Mouse (Mus musculus): ENCODE data around the gene Dbndd2.

Gene Dbndd2

DNA sequence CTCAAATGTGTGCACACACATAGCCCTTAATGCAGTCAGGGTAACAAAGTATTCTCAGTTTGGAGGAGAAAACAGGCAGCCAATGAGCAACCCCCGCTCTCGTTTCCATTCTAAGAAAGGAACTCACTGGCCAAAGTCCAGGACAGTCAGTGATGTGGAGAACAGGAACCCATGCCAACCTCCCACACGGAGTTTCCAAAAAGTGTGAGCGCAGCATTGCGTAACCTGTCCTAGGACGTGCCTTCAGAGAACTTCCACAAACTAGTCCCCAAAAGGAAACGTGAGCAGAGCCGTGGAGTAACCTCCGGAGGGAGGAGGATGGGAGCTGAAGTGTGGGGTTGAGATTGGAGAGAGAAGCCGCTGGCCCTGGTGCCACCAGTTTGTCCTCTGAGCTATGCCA is 31.1 kb upstream of the Dbndd2 start:
- peak; percentile 16 for DNase-seq

DNA sequence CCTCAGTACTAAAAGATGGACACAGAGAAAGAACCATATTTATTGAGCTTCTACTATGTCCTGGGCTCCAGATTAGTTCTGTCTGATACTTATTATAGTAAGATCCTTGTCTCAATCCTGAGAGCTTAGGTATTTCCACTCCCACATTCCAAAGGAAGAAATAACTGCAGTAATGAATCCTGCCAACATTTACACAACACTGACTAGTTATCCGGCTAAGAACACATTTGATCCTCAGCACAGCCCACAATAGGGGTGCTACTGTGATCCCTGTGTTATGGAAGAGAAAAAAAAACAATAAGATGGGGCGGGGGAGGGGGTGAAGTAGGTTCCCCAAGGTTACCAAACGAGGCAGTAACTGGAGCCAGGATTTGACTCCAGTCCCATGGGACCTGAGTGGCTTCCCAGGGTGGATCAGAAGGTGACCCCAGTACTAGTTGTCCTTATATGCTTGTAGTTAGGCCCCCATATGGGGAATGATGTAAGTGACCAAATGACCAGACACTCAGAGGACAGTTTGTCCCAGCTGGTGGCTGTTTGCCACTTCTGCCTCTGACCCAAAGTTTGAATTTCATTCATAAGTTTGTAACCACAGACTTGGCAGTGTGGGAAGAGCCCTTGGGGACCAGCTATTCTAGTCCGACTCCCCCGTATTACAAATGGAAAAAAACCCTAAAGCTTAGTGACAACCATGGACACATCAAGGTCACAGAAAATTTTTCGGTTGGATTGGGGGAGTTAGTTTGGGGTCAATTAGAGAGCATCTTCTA is 30.3 kb upstream of the Dbndd2 start:
- no peak for DNase-seq

DNA sequence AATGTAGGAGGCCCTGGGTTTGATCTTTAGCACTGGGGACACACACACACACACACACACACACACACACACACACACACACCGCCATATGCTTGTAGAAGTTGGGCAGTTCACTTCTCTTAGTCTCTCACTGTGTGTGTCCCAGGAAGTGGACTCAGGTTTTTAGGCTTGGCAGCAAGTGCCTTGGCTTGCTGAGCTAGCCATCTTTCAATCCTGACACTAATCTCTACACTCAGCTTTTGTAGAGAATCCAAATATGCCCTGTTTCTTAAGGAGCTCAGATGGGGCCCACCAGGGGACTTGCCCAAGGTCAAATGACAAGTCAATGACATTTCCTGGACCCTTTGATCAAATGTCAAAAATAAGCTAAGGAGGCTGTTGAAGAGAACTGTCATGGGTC is 29.5 kb upstream of the Dbndd2 start:
- DNase-seq = no peak

DNA sequence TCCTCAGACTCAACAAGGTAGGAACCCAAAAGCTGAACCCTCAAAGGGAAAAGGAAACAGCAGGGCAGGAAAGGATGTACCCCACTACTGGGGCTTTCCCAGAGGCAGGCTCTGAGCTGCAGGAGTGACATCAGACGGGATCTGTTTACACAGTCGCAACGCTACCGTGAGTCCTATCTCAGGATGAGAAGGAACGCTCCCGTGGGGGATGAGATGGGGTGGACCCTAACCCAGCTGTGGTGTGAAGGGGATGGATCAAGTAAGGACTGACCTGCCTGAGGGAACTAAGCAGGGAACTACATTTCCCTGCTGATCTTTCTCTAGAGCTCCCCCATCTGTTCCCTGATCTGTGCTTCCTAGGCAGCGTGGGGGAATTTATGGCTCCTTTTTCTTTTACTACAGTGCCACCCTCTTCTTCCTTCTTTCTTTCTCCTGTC is 29.0 kb upstream of the Dbndd2 start, which contains the start of gene Sys1:
Gene Sys1 (plus strand): TSS at position 101 of the 437 bp plus-strand sequence.
- DNase-seq = no peak

DNA sequence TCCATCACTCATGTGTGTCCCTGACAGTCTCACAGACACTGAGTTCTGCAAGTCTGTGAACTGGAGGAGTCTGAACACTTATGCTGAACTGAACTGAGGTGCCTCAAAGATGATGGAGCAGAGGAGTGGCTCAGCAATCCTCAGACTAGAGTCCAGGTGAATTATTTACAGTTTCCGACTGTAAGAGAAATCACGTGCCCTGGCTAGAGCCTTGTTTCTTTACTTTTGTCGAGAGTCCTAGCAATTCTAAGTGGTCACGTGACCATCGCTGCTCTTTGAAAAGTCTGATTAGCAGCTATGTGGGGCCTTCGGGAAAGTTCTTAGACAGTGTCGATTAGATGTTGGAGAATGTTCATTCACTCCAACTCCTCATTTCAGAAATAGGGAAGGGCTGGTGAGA is 28.0 kb upstream of the Dbndd2 start:
- no peak for DNase-seq

DNA sequence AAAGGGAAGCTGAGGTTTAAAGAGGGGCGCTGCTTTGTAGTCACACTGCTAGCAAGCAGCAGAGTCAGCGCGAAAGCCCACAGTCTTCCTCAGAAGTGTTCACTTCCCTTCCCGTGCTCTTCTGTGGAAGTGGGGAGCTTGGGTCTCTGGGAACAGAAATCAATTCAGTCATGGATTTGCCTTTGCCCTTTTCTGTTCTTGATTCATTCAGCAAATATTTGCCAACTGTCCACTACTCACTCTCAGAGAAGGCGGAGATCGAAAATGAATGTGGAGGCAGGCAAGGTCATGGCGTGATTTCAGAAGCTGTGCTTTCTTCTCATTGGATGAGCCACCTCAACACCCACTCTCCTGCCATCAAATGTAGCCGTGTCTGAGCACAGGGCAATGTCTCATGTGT is 27.4 kb upstream of the Dbndd2 start:
- peak; percentile 35 for DNase-seq

DNA sequence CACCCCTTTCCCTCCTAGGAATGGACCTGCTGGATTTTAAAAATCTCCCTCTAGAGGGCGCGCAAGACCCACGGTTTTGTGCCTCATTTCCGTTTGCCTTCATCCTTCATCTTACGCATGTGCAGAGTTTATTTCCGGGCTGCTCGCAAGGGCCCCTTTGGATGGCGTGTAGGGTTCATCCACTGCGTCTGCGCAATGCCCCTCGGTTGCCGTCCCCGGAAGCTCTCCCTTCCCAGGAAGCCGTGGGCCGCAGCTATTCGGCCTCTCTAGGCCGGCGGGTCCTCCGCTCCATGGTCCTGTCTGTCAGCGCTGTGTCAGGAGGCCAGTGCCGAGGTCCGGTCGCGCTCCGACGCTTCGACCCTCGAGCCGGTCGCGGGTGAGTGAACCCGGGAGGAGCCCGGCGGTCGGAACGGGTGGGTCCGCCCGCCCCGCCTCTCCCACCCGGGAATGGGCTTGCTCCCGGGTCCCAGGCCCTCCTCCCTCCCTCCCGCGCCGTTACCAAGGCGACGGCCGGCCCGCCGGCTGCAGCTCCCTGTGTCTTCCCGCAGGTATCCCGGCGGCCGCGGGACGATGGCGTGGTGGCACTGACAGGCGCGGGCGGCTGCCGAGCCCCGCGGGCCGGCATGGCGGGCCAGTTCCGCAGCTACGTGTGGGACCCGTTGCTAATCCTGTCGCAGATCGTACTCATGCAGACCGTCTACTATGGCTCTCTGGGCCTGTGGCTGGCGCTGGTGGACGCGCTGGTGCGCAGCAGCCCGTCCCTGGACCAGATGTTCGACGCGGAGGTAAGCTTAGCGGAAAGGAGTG is 25.0 kb upstream of the Dbndd2 start, which contains the start of gene Gm20458:
Gene Gm20458 (plus strand): TSS at position 223 of the 807 bp plus-strand sequence.
- DNase-seq = peak; percentile 94

DNA sequence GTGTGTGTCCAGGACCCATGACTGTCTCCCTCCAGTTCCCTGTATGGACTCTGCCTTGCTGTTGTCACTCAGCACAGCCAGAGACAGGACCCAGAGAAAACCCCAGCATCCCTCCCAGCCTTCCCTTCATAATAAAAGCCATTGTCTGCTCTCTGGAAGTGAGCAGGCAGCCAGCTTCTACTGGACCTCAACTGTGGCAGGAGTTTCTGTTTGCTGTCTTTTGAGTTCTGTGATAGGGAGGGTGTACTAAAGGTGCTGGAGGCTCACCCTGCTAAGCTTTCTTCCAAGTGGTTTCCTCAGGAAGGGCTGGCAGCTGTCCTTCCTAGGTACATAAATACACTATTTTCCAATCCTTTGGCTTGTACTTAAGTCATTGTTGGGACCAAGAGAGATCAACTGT is 20.7 kb upstream of the Dbndd2 start:
- DNase-seq = no peak

DNA sequence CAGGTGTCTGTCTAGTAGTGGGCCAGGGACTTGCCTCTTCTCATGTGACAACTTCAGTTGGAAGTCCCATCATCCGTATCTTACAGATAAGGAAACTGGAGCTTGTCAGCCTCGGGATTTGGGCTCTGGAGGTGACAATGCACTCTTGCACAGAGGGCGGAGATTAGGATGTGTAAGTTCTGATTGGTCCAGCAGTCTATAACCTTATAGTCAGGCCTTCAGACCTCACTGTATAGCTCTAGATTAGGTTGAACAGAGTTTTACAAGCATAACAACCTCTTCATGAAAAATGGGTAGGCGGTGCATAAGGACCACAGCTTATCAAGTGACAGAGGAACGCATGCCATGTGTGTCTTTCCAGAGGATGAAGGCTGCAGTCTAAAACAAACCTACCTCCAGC is 19.1 kb upstream of the Dbndd2 start:
- DNase-seq = no peak

DNA sequence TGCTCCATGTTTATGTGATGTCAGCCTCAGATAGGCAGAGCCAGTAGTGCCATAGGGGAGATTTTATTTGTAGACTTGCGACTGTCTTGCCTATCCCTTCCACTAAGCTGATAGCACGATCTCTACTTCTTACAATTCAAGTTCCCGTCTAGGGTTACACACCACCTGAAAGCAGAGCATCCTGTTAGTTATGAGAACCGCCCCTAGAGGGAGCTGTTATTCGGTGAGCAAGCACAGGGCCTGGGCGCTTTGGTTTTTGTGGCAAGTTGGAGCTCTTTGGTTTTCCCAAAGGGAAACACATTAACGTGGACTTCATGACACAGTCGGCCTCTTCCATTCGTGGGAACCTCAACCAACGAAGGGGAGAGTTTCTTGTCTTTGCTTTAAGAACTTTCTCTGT is 15.7 kb upstream of the Dbndd2 start:
- DNase-seq = peak; percentile 55

DNA sequence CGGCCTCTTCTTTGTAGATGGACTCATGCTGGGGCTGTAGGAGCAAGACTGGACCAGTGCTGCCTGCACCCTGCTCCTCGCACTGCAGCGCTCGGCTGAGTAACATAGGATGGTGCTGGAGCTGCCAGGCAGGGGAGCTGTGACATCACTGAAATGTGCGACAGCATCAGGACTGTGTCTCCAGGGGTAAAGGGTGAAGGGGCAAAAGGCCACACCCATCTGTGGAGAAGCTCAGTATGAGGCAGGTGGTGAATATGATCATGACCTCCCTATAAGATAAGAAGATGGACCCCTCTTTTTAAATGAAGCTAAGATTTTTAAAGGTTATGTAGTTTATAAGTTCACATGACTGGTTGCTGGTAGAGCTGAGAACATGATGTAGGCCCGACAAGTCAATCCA is 12.3 kb upstream of the Dbndd2 start, which contains the start of gene Trp53tg5:
Gene Trp53tg5 (minus strand): TSS at position 101 of the 400 bp plus-strand sequence.
- no peak for DNase-seq

DNA sequence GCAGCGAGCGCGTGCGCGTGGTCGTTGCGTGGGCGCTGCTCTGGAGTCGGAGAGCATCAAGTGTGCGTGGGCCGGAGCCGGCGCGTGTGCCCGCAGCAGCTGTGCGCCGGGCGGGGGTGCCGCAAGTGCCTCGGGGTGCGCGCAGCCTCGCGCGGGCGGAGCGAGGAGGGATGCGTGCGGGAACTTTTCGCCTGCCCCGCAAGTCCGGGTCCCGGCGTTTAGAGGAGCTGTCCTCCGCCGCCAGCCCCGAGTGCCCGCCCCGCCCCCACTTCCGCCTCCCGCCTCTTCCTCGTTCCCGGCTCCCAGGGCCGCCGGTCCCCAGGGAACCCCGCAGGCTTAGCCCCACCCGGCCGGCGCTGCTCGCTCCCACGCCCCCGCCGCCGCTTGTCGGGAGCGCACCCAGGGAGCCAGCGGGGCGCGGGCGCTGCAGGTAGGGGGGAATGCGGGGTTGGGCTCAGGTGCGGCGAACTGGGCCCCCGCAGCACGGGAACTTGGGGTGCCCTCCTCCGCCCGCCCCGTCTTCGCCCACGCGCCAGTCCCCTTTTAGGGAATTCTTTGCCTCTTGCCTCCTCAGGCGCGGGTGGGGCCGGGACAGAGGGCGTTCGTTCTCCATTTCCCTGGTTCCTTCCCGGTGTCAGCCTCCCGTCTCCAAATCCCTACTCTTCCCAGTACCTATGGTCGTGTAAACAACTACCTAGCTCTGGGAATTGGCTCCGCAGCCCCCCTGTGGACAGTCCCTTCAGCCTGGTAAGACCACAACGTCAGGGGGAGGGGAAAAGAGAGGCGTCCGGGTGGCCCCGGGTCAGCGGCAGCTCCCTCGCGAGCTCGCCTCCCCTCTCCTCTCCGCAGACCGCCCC is 580 bp downstream of the Dbndd2 start:
- DNase-seq = peak; percentile 41

DNA sequence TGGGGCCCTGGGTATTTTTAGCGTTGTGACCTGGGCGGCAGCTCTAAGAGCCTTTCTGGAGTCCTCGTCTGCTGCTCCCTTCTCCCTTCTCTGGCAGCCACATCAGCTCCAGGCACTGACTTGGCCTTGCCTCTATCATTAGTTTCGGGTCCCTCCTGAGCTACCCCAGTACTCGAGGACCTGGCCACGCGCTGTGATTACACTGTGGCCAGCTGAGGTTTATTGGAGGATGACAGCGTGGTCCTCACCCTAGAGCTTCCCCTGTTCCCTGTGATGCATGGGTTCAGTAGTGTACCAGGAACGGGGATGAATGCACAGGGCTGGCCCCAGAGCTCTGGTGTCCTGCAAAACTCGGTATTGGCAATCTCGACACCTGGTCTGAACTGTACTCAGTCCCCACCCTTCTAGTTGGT is 1.2 kb downstream of the Dbndd2 start:
- no peak for DNase-seq

DNA sequence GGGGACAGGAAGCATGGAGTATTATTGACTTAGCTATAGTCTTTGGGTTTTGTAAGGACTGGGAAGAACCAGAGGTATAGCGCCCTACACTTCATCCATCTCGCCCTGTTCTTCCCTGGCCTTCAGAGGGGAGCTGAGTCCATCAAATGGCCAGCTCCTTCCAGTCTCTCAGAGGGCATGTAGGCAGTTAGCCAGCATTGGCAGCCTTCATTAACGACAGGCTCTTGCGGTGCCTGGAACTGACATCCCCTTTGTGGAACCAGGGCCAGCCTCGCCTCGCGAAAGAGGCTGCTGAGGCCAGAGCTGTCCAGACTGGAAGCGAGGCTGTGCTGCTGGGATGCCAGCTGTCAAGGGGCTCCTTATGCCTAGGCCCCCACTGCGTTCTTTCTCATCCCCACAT is 1.9 kb downstream of the Dbndd2 start:
- DNase-seq = no peak

DNA sequence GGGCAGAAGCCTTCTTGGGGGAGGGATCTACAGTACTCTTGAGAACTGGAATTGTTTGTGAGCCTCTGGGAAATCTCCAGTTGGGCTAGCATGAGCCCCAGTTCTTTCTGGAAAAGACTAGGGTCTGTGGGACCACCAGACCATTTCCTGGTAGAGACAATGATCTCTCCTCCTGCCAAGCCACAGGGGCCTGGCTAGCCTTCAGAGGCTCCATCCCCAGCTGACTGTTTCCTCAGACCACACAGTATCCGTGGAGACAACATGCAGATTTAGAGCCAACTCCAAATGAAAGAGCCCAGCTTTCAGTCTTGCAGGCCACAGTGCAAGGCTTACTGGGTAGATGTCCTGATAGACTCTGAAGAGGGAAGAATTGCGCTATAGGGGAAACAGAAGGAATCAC is 8.2 kb downstream of the Dbndd2 start:
- DNase-seq = no peak

DNA sequence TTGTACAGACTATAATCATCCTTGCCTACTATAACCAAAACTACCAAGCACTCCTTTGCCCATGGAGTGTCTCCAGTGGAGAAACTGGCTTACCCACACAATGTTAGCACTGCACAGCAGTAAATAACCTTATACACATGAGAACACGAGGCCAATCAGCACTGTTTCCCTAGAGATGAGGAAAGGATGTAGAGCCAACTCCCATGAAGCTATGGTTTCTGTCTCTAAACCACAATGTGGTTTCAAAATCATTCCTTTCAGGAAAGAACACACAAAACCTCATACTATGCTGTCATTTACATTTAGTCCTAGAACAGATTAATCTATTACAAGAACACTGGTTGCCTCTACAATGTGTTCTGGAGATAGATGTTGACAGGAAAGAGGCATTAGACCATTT is 10.4 kb downstream of the Dbndd2 start:
- no peak for DNase-seq

DNA sequence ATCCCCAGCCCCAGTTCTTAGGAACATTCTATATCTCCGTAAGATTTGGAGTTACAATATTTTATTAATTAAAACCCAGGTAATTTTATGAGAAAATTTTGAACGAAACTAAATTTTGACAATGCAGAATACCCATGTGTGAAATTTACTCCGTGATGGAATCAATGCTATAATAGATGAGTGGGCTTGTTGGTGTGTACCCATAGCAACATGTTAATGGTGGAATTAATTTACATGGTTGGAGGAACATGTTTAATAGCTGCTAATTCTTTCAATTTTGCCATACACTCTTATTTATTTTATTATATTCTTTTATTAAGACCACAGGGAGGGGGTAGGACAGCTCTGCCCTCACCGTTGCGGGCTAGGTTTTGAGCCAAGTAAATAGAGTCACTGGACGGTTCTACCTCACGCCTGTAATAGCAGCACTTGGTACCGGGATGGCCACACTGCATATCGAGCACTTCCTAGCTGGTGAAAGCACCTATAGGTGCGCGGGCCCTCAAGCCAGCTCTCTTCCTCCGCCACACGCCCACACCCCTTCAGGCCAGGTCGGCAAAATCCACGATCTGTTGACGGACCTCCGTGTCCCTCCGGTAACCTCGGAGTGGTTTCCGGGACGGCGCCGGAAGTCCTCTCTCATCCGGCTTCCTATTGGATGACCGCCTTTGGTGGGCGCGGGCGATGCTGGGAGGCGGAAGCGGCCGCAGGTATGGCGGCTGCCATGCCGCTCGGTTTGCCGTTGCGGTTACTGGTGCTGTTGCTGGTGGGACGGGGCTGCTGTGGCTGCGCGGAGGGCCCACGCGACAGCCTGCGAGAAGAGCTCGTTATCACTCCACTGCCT is 11.2 kb downstream of the Dbndd2 start, which contains the start of gene Pigt:
Gene Pigt (plus strand): TSS at position 674 of the 844 bp plus-strand sequence.
- DNase-seq = peak; percentile 88

DNA sequence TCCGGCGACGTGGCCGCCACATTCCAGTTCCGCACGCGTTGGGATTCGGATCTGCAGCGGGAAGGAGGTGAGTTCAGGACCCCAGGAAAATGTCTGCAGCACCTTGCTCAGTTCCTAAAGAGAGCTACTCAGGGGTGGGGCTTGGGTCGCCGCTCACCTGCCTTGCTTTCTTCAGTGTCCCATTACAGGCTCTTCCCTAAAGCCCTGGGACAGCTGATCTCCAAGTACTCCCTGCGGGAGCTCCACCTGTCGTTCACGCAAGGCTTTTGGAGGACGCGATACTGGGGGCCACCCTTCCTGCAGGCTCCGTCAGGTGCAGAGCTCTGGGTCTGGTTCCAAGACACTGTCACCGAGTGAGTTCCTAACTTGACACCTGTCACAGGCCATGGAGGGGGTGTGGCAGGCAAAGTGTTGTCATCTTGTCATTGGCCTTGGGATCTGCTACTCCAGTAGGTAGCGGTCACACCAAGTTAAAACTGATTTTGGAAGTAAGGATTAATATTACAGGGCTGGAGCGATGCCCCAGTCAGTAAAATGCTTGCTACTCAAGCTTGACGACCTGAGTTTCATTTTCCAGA is 11.9 kb downstream of the Dbndd2 start:
- no peak for DNase-seq

DNA sequence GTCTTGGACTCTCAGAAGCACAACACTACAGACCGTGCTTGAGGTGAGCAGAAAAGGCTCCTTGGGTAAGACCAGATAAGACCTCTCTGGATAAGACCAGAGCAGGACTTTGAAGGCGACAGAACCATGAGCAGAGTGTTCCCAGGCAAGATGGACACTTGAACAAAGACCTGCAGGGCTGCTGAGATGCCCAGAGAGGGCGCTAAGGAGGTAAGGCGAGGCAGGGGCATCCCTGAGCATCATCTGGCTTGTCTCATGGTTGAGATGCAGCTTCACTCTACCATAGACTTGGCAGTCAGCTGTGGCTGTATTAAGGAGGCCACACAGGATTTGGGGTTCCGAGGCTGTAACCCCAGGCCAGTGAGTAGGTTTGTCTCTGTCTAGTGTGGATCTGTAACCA is 13.4 kb downstream of the Dbndd2 start:
- no peak for DNase-seq

DNA sequence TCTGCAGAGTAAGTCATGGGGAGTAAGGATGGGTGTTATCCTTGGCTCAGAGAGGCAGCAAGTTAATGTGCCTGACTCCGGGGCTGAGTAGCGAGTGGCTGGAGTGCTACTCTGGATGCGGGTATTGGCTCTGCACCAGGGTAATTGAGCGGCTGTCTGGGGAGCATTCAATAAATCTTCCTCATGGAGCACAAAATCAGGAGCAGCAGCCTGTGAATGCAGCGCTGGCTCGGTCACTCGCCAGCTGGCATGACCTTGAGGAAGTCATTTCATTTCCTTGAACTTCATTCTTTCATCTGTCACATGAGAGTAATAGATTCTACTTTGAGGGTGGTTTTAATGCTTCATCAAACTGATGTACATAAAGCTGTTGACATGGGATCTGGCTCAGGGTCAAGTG is 14.6 kb downstream of the Dbndd2 start:
- DNase-seq = no peak

DNA sequence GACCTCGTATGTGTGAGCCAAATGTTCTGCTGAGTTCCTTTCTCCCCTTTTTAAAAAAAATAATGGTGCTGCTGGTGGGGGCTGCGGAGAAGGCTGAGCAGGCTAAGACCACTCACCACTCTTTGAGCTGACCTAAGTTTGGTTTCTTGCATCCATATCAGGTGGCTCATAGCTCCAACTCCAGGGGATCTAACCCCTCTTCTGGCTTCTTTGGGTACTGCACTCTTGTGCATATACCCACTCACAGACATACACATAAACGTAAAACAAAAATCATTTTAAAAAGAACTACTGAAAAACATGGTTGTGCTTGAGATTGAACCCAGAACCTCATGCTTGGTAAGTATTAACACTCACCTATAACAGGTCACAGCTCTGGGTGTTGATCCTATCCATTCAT is 19.0 kb downstream of the Dbndd2 start:
- DNase-seq = no peak
